Mouse (Mus musculus) left cerebral cortex, adult 11 months (tissue): ENCODE measurements around the gene Helb.
A peak's percentile ranks its signal among the peaks of the same experiment; 100 is the strongest.

Source experiments
- DNase-seq: peaks from one replicate; pipeline ENCODE4 v3.0.0; 2022; ENCODE audit warnings: low spot score

The Helb gene

DNA sequence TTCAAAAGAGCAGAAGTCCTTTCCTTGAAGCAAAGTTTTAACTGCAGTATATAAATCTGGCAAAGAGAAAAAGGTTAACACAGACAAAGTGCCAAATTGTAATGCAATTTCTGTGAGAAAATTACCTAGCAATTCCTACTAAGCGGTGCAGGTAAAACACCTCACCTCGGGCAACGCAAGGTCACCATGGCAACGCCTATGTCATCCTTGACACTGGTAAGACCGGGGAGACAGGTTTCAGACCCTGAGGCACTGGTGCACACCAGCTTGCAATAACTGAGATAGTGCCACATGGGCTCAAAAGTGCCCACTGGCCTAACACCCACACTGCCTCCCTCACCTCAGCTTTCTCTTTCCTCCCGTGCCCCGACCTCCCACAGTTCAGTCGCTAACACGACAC, 17.7 kb downstream of the Helb start:
- DNase-seq: no peak

DNA sequence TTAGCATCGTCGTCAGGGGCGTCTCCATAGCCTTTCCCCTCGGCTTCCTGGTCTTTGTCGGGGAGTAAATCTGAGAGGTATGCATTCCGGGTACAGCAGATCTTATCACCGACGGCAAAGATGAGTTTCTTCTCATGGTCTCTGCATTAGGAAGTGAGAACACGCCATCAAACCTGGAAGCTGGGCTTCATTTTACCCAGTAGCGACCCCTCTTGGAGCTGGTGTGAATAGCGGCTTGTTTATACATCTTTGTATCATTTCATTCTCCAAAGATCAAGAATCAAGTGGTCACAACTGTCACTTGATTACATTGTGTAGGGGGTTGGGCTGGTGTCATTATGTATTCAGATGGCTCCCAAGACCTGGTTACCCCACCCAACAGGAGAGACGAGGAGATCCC, 20.2 kb downstream of the Helb start:
- no peak for DNase-seq

DNA sequence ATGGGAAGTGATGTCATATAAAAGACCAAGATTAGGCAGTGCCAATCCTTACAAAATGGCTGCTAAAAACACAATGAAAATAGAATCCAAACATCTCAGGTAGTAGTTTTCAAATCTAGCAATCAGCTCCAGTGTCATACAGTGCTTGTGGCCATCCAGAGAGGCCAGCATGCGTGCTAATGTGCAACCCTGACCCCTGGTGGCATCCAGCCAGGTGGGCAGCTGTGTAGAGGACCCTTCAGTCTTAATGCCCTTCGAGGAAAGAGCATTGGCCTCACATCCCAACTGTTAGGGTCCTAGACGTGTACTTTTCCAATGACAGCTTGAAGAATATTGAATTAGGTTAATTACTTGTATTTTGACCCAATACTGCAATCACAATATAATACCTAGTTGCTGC, 34.9 kb downstream of the Helb start:
- no peak for DNase-seq

DNA sequence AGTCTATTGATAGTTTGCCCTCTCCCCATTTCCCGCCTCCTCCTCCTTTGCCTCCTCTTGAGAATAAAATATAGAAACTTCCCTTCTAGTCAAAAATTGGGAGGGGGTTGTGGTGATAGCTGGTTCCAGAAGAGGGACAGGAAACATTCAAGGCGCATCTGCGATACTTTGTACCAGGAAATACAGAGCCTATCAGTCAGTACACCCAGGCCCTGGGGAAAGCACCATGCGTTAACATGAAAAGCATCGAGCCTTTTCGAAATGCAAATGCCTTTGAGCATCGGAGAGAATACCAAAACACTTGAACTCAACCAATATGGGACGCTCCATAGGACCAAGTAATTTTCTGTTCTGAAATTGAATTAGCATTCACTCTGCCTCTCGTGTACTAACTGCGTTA, 46.5 kb downstream of the Helb start:
- DNase-seq: no peak

DNA sequence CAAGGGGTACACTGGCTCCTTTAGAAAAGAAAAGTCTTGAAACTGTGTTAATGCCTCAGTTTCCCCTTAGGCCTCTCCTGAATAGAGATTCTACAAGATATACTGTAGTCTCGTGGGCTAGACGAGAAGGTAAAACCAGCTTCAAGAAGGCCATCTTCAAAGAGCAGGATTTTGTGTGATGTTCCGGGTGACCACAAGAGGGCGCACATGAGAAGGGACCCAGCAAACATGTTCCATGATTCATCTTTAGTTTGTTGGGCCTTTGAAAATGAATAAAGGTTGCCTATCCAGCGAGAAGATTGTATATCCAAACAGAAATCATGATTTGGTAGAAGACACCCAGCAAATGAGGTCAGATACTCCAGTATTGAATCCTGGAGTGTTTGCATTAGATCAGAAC, 48.4 kb downstream of the Helb start:
- peak; percentile 14 for DNase-seq

DNA sequence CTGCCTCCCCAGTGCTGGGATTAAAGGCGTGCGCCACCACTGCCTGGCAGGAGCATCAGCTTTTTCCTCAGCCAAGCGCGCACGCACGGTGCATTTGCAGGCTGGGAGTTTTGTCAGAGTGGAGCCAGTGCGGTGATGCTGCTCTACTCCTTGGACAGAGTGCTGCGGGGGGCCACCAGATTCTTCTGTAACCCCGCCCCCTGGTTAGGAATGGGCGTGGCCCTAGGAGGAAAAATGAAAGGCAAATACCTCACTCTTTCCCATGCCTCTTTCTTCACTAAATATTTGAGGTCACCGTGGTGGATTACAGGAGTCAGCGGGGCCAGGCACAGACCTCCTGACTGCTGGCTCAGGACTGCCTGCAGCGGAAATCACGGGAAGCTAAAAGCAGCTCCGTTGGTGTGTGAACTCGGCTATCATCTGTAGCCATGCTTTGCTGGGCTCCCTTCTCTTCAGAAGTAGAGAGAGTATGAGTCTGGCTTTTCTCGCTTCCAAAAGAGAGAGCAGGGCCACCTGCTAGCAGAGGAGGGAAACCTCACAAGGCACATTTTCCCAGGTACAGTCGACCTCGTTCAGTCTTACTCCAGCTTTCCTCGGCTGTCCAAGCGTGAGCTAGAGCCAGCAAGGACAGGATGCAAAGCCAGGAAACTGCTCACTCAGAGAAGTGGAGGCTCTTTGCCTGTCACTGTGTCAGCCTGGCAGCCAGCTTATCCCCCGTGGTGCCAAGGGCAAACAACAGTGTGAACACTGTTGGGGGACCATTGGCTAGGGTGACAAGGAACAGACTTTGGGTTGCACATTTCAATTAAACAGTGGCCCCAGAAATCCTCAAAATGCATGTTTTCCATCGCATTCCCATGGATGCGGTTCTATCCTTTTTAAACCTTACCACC, 51.3 kb downstream of the Helb start:
- no peak for DNase-seq

DNA sequence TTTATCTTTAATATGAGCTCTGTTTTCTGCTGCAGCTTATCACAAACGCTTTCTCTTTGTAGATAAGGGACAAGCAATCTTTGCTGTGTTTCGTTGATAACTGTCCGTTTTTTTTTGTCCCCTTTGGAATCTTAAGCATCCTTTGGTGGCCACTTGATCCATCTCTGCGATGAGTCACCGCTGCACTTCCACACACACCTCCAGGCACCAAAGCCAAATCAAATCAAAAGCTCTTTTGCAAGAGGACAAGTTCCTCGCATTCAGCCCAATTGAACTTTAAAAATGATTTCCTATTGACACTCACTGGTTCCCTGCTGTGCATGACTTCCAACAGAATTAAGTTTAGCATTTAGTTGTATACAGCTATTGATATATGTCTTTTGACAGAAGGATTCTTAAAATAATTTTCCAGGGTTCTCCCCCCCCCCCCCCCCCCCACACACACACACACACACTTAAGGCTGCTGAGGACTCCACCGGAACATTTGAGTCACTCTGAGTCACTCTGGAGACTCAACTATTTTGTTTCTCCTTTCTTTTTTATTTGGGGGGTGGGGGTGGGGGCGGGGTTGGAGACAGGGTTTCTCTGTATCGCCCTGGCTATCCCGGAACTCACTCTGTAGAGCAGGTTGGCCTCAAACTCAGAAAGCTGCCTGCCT, 52.1 kb downstream of the Helb start:
- no peak for DNase-seq

DNA sequence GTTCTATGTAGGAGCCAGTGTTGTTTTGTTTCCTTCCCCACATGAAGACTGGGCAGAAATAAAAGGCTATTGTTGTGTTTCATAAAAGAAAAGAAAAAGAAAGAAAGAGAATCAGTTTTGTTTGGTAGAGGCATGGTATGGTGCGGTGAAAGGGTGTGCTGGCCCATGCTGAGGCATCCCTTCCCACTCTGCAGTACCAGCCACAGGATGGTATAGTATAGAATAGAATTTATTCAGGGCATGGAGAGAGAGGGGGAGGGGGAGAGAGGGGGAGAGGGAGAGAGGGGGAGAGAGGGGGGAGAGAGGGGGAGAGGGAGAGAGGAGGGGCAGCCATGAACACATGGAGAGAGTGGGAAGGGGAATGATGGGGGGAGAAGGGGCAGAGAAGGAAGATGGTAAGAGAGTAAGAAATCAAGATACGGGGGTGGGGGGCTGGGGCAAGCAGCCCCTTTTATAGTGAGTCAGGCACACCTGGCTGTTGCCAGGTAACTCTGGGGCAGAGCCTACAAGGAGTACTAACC, 68.0 kb downstream of the Helb start:
- no peak for DNase-seq

DNA sequence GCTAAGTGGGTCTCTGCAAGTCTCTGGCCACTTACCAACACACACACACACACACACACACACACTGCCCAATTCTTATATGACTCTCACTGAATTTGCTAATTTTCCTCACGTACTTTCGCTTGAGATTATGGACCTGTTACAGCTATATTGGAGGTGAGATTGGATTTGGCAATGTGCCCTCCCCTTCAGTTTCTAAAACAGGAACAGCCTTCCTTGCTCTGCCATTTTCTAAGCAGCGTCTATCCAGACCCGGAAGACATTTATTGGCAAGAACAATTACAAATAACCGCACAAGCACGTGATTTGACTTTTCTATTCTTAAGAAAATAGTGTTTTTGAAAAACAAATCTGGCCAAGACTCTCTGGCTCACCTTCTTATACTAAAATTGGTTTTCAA, 68.5 kb downstream of the Helb start:
- no peak for DNase-seq

DNA sequence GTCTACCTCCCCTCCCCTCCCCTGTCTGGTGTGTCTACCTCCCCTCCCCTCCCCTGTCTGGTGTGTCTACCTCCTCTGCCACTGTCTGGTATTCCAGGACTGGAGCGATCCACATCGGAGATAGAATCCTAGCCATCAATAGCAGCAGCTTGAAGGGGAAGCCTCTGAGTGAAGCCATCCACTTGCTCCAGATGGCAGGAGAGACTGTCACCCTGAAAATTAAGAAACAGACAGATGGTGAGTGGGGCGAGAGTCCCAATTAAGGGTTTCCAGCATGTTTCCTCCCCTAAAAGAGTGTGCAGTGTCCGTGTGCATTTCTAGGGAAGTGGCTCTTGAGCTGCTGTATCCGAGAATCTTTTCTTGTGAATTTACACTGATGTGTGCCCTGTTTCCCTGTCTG, 74.6 kb downstream of the Helb start:
- peak; percentile 53 for DNase-seq

DNA sequence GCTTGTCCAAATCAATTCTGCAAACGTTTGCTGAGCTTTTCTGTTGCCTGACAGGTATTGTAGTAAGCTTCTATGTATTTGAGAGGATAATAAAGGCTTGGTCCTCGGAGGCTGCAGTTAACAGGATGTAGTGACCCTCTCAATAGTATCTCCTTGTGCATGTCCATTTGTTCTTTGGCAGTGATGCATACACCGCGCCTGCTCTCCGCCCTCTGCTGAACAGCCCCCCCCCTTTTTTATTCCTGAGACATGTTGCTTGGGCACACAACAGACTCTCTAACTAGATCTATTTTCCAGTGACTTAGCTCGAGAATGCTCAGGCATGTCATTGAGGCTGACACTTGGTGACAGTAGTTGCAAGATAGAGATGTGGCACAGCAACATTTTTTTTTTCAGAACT, 77.0 kb downstream of the Helb start:
- no peak for DNase-seq

DNA sequence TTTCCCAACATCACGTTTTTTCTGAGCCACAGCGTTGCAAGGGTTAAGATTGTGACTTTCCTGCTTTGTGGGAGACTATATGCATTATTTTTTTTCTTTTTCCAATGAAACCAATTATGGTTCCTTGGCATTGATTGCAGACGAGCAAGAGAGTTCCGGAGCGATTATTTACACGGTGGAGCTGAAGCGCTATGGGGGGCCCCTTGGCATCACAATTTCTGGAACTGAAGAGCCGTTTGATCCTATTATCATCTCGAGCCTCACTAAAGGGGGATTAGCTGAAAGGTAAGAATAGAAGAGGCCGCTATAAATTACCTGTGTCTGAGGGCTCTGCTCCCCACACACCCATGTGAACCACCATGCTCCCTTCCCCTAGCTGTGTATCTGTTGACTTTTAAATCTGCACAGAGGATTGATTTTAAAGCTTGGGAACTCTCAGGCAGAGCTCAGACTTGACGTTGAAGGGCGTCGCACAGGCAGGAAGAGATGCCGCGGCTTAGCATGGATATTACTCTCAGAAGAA, 77.5 kb downstream of the Helb start:
- no peak for DNase-seq

DNA sequence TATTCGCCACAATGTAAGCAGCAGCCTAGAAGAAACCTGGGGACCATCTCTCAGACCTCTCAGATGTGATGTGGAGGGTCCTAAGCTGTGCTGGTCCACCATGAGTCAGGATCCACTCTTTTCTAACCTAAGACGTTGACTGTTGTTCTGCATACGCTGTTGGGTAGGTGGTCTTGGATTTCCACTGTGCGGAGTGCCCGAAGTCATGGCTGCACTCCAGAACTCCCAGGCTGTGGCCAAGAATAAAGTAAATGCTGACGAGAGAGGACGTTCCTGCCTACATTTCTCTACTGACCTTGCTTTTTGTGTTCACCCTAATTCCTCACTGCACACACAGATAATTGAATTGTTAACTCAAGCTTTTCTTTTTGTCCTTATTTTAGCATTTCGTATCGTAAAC, 78.9 kb downstream of the Helb start:
- DNase-seq: no peak
